Mouse (Mus musculus) adrenal gland, adult (tissue): ENCODE measurements around the gene Gpat2.

ENCODE experiments used
- DNase-seq, 2 experiments: peaks; one replicate each; pipeline ENCODE4 v3.0.0; 2022 to 2023; ENCODE audit warnings: low spot score in 1 of 2; ENCODE audit not compliant: inconsistent age in 2 of 2

Gpat2 gene

GRCm38 (mm10) chr2:127437697-127438096 is 12.7 kb downstream of the Gpat2 start:
- DNase-seq = no peak

- DNase-seq = peak; percentile 90 to 95
These were observed 19.2 kb downstream of the Gpat2 start, which contains the start of gene Fahd2a for GRCm38 (mm10) chr2:127444055-127444789. TSS of gene Fahd2a (minus strand) at chr2:127444565.

GRCm38 (mm10) chr2:127446847-127447246 is 21.8 kb downstream of the Gpat2 start:
- no peak for DNase-seq

DNA sequence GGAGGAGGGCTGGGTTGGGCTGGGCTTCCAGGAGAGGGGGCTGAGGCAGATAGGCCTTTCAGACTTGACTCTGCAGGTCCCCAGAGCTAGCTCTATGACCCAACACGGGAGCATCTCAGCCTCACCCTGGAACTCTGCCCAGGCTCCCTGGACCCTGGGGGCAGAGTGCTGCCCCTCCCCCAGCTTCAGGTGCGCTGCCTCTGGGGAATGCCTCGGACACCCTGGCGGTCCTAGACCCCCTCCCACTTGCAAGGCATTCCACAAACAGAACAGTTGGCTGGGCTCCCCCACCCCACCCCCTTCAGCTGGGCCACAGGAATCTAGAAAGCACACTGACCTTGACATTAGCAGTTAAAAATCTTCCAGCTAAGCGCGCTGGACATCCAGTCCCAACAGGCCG is 24.7 kb downstream of the Gpat2 start:
- DNase-seq = peak; percentile 78 to 83

GRCm38 (mm10) chr2:127451748-127452147 is 26.7 kb downstream of the Gpat2 start:
- DNase-seq = peak in 1 of 2 experiments; percentile 55

DNA sequence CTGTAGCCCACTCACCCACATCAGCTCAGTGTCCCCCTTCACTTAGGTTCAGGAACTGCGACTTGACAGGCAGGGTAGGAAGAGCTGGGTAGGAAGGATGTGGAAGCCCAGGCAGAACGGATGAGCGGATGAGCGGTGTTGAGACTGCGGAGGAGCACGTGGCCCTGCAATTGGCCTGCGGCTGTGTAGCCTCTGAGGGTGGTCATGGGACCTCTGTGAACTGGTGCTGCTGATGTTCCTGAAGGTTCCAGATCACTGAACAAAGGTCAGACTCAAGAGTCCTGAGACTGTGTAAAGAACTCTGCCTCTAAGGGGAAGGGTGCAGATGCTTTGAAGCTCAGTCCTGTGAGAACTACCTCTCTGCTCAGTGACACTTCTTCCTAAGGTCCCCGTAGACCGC is 28.1 kb downstream of the Gpat2 start:
- DNase-seq = no peak

- DNase-seq = peak; percentile 74 to 95
These were observed 28.8 kb downstream of the Gpat2 start for GRCm38 (mm10) chr2:127453764-127454163.

DNA sequence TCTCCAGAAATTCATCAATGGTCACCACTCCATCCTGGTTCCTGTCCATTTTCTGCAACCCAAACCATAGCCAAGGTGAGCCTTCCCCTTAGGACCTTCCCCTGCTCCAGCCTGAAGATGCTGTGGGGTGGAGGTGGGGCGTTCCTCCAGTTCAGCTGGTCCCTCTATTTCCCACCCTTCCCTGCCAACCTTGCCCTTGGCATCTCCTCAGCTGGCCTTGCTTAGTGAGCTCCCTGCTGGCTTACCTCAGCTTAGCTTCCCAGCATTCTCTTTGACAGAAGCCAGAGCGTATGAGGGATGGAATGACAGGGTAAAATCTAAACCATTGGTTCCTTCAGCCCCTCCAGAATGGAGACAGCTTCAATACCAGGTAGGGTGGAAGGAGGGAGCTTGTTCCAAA is 34.3 kb downstream of the Gpat2 start:
- no peak for DNase-seq

GRCm38 (mm10) chr2:127461351-127461750 is 36.4 kb downstream of the Gpat2 start:
- DNase-seq = no peak

DNA sequence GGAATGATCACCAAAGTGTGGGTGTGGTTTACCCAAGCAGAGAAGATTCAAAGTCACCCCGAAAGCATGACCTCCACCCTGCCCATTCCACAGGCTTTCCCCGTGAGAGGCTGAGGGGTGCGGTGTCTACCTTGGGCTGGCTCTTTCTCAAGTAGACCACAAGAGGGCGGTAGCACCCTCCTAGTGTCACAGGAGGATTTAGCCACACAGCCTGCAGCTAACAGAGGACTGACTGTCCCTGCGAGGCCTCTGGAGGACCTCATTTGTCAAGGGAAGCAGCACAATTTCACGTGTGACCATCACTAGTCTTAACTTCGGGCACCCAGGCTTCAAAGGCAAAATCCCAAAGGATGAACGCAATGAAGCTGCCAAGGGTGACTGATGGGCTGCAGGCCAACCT is 37.3 kb downstream of the Gpat2 start:
- peak; percentile 59 to 85 for DNase-seq

- DNase-seq = no peak
These were observed 45.2 kb downstream of the Gpat2 start for GRCm38 (mm10) chr2:127470183-127470582.

DNA sequence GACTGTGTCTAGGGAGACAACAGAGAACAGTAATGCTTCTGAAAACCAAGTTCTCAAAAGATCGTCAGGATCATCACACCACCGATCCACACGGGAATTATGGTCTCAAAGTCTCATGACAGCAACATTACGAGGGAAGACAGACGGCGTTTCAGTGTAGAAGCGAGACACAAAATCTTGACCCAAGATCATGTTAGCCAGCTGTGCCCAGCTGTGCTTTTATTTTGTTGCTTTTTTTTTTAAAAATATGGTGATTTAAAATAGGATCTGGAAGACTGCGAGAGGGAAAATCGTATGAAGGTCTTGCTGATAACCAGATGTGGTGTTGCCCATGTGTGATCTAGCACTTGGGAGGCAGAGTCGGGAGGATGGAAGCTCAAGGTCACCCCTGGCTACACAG is 45.7 kb downstream of the Gpat2 start:
- no peak for DNase-seq

GRCm38 (mm10) chr2:127471281-127471680 is 46.3 kb downstream of the Gpat2 start:
- DNase-seq = no peak

DNA sequence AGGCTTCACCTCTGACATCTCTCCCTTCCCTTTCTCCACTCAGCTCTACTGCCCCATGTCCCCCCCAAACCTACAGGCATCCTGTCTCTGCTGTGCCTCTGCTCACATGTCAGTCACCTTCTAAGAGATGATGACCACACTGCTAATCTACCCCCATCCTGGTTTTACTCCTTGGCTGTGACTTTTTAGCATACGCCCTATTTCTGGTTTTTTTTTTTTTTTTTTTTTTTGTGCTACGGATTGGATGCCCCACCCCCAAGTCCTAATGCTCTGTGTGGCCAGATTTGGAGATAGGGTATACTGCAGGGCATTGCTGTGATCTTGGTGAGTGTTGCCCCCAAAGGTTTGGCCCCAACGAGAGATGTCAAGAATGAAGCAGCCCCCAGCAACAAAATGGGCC is 47.3 kb downstream of the Gpat2 start:
- DNase-seq = no peak

DNA sequence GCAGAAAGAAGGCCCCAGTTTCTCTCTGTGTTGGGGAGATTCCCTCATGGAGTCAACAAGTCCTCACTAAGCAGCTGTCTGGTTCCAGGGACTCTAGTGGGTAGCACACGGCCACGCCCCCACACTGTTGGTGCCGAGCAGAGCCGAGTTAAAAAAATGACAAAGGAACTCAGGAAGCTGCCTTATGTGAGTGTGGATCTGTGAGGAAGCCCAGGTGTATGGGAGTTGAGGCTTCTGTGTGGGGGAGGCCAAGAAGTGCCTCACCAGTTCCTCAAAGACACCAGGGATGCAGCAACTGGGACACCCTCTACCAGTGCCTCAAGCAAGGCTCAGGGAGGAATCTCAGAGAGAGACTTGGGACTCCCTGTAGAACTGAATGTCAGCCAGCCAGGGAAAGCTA is 54.2 kb downstream of the Gpat2 start:
- DNase-seq = no peak

DNA sequence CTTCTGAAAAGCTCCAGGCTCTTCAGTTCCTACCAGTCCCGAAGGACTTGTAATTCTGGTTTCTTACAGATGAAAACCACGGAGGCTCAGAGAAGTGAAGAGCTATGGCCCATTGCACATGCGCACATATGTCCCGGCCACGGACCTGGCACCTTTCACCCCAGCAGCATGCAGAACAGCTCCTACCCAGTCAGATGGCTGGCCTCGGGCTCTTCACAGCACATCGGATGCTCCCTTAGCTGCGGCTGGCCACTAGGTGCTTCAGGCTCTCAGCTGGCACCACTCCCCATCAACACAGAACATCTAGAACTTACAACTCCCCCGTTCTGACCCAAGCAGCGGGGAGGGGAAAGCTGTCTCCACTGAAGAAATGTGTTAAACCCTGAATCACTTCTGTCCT is 54.8 kb downstream of the Gpat2 start:
- no peak for DNase-seq

- DNase-seq = no peak
These were observed 57.0 kb downstream of the Gpat2 start for GRCm38 (mm10) chr2:127481841-127482532.

DNA sequence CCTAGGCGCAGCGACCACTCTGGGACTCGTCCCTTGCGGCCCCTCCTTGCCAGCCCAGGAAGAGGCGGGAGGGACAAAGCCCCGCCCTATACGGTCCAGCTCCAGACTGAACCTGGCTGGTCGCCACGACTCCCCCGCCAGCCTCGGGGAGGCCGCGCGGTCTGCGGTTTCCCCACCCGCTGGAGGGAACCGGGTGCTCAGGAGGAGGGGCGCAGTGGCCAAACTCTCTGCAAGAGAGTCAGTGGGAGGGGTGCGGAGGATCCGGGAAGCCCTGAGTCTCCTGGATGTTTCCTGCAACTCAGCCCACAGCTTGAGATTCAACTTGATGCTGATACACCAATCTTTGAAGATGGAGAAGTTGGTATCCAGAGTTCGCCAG is 57.5 kb downstream of the Gpat2 start:
- peak; percentile 60 to 78 for DNase-seq

- DNase-seq = peak in 1 of 2 experiments; percentile 44
These were observed 58.0 kb downstream of the Gpat2 start for GRCm38 (mm10) chr2:127483001-127483400.

GRCm38 (mm10) chr2:127484476-127485170 is 59.6 kb downstream of the Gpat2 start:
- DNase-seq = peak; percentile 55 to 77
